Mouse (Mus musculus) forebrain, embryonic 12.5 days (tissue): Measurements from ENCODE around the gene Bace2. TPM values are rescaled to one million over a fixed set of nuclear protein-coding genes. Genes with fewer than 3 reads are reported as not detected.

Source experiments
- ATAC-seq: fragments of 200-750 bp; cut with Nextera tagmentation; 2 replicates; pipeline ENCODE4 v1.8.0; 2017; ENCODE audit warnings: moderate TSS enrichment; ENCODE audit not compliant: low FRiP score
- H3K27ac ChIP-seq: fragments of 300-500 bp; sonication (generic); 2 replicates; pipeline ENCODE4 v1.5.1; 2016; ENCODE audit warnings: mild to moderate bottlenecking
- H3K27me3 ChIP-seq: fragments of 300-500 bp; sonication (generic); 2 replicates; pipeline ENCODE4 v1.6.1; 2016; ENCODE audit warnings: mild to moderate bottlenecking
- H3K36me3 ChIP-seq: fragments of 300-500 bp; sonication (generic); replicated peaks from 2 replicates; pipeline ENCODE4 v1.6.1; 2016; ENCODE audit warnings: mild to moderate bottlenecking
- H3K4me1 ChIP-seq: fragments of 300-500 bp; sonication (generic); 2 replicates; pipeline ENCODE4 v1.6.1; 2016
- H3K4me2 ChIP-seq: fragments of 300-500 bp; sonication (generic); 2 replicates; pipeline ENCODE4 v1.6.1; 2016; ENCODE audit warnings: mild to moderate bottlenecking, moderate library complexity
- H3K4me3 ChIP-seq: fragments of 300-500 bp; sonication (generic); replicated peaks from 2 replicates; pipeline ENCODE4 v1.5.1; 2016; ENCODE audit warnings: mild to moderate bottlenecking
- H3K9ac ChIP-seq: fragments of 300-500 bp; sonication (generic); 2 replicates; pipeline ENCODE4 v1.6.1; 2016; ENCODE audit warnings: mild to moderate bottlenecking
- H3K9me3 ChIP-seq: fragments of 300-500 bp; sonication (generic); 2 replicates; pipeline ENCODE4 v1.6.1; 2016
- WGBS: fragments of 180-500 bp; shearing (Covaris S2); methylation state at CpG from one replicate; pipeline ENCODE4 v1.1.7; 2016; 5-methylcytosine and 5-hydroxymethylcytosine counted together
- polyA plus RNA-seq: library from polyadenylated mRNA; unstranded; fragments of >200 nt; fragmentation: Nextera tagmentation; extraction: Ambion mirVana; gene quantifications from 2 replicates; pipeline ENCODE4 v1.2.1, GENCODE M21; 2016

Gene Bace2
- polyA plus RNA-seq, 1 experiment from 2014 or later, result 1.9 TPM

GRCm38 (mm10) chr16:97362231-97362888, 5.8 kb downstream of the Bace2 start:
- H3K36me3 ChIP-seq, result no peaks in the 10 kb centered on the region
- no peak overlapping the region for H3K27ac ChIP-seq
- H3K9ac ChIP-seq, result no peak overlapping the region
- H3K4me3 ChIP-seq, result no peak overlapping the region
- ATAC-seq, result no peak
- peaks cover 8% of the 10 kb centered on the region for H3K4me1 ChIP-seq
- 87% methylated on average over 8 of the region's 8 CpGs for WGBS
- H3K4me2 ChIP-seq, result no peak overlapping the region
- no peaks in the 10 kb centered on the region for H3K9me3 ChIP-seq
- H3K27me3 ChIP-seq, result peaks cover 23% of the 10 kb centered on the region

- H3K27me3 ChIP-seq, result no peaks in the 10 kb centered on the region
- 54% methylated on average over 2 of the region's 2 CpGs for WGBS
- no peak overlapping the region for H3K4me3 ChIP-seq
- no peak for ATAC-seq
- H3K9ac ChIP-seq, result no peak overlapping the region
- no peak overlapping the region for H3K27ac ChIP-seq
- no peaks in the 10 kb centered on the region for H3K4me1 ChIP-seq
- H3K9me3 ChIP-seq, result no peaks in the 10 kb centered on the region
- no peaks in the 10 kb centered on the region for H3K36me3 ChIP-seq
- no peak overlapping the region for H3K4me2 ChIP-seq
Observed at GRCm38 (mm10) chr16:97366141-97366540, 9.6 kb downstream of the Bace2 start.

- Histone ChIP-seq H3K27me3 (no peaks in the 10 kb centered on the region), H3K27ac (no peak overlapping the region), H3K4me2 (no peak overlapping the region), H3K4me3 (no peak overlapping the region), H3K9me3 (no peaks in the 10 kb centered on the region), H3K4me1 (no peaks in the 10 kb centered on the region), H3K36me3 (no peaks in the 10 kb centered on the region), H3K9ac (no peak overlapping the region)
- 89% methylated on average over 4 of the region's 4 CpGs for WGBS
- no peak for ATAC-seq
Observed at GRCm38 (mm10) chr16:97370258-97370657, 13.7 kb downstream of the Bace2 start.

- Histone ChIP-seq H3K36me3 (no peaks in the 10 kb centered on the region), H3K4me1 (no peaks in the 10 kb centered on the region), H3K9me3 (no peaks in the 10 kb centered on the region), H3K27ac (no peak overlapping the region), H3K4me2 (no peak overlapping the region), H3K9ac (no peak overlapping the region), H3K27me3 (no peaks in the 10 kb centered on the region), H3K4me3 (no peak overlapping the region)
- 22% methylated on average over 2 of the region's 2 CpGs for WGBS
- no peak for ATAC-seq
Observed at GRCm38 (mm10) chr16:97387955-97388354, 31.4 kb downstream of the Bace2 start.

GRCm38 (mm10) chr16:97391289-97391688, 34.7 kb downstream of the Bace2 start:
- Histone ChIP-seq H3K9ac (no peak overlapping the region), H3K9me3 (no peaks in the 10 kb centered on the region), H3K4me3 (no peak overlapping the region), H3K36me3 (no peaks in the 10 kb centered on the region), H3K27me3 (no peaks in the 10 kb centered on the region), H3K4me1 (no peaks in the 10 kb centered on the region), H3K4me2 (no peak overlapping the region), H3K27ac (no peak overlapping the region)
- ATAC-seq, result no peak
- 72% methylated on average over 2 of the region's 2 CpGs for WGBS

- Histone ChIP-seq H3K36me3 (no peaks in the 10 kb centered on the region), H3K4me1 (no peaks in the 10 kb centered on the region), H3K4me3 (no peak overlapping the region), H3K9me3 (no peaks in the 10 kb centered on the region), H3K9ac (no peak overlapping the region), H3K27ac (no peak overlapping the region), H3K4me2 (no peak overlapping the region), H3K27me3 (no peaks in the 10 kb centered on the region)
- no peak for ATAC-seq
- WGBS, result 41% methylated on average over 3 of the region's 3 CpGs
Observed at GRCm38 (mm10) chr16:97391701-97392384, 35.3 kb downstream of the Bace2 start.

GRCm38 (mm10) chr16:97396436-97396835, 39.9 kb downstream of the Bace2 start:
- Histone ChIP-seq H3K9ac (no peak overlapping the region), H3K27ac (no peak overlapping the region), H3K27me3 (no peaks in the 10 kb centered on the region), H3K4me3 (no peak overlapping the region), H3K4me2 (no peak overlapping the region), H3K36me3 (no peaks in the 10 kb centered on the region), H3K9me3 (no peaks in the 10 kb centered on the region), H3K4me1 (no peaks in the 10 kb centered on the region; the same call in 1 of the 2 replicates)
- ATAC-seq, result no peak
- 88% methylated on average over 4 of the region's 4 CpGs for WGBS

GRCm38 (mm10) chr16:97397945-97398531, 41.5 kb downstream of the Bace2 start:
- no peaks in the 10 kb centered on the region for H3K9me3 ChIP-seq
- no peak overlapping the region for H3K4me2 ChIP-seq
- ATAC-seq, result no peak
- H3K27me3 ChIP-seq, result no peaks in the 10 kb centered on the region
- no peak overlapping the region for H3K27ac ChIP-seq
- no peak overlapping the region for H3K9ac ChIP-seq
- no peaks in the 10 kb centered on the region for H3K36me3 ChIP-seq
- 81% methylated on average over 2 of the region's 2 CpGs for WGBS
- no peak overlapping the region for H3K4me3 ChIP-seq
- H3K4me1 ChIP-seq, result peaks cover 8% of the 10 kb centered on the region

- no peak overlapping the region for H3K27ac ChIP-seq
- 94% methylated on average over 4 of the region's 4 CpGs for WGBS
Observed at GRCm38 (mm10) chr16:97399991-97400390, 43.4 kb downstream of the Bace2 start.

GRCm38 (mm10) chr16:97401741-97402140, 45.2 kb downstream of the Bace2 start:
- H3K9me3 ChIP-seq, result no peaks in the 10 kb centered on the region
- no peak overlapping the region for H3K27ac ChIP-seq
- peaks cover 8% of the 10 kb centered on the region for H3K4me1 ChIP-seq
- H3K4me2 ChIP-seq, result no peak overlapping the region
- H3K4me3 ChIP-seq, result no peak overlapping the region
- H3K9ac ChIP-seq, result no peak overlapping the region
- H3K27me3 ChIP-seq, result no peaks in the 10 kb centered on the region
- H3K36me3 ChIP-seq, result no peaks in the 10 kb centered on the region
- ATAC-seq, result no peak

More at GRCm38 (mm10) chr16:97399991-97400390, 43.4 kb downstream of the Bace2 start:
- ATAC-seq, result no peak
- Histone ChIP-seq H3K36me3 (no peaks in the 10 kb centered on the region), H3K9me3 (no peaks in the 10 kb centered on the region), H3K4me2 (no peak overlapping the region), H3K4me1 (peaks cover 8% of the 10 kb centered on the region), H3K9ac (no peak overlapping the region), H3K27me3 (no peaks in the 10 kb centered on the region), H3K4me3 (no peak overlapping the region)

GRCm38 (mm10) chr16:97402213-97402785, 45.8 kb downstream of the Bace2 start:
- no peaks in the 10 kb centered on the region for H3K36me3 ChIP-seq

GRCm38 (mm10) chr16:97405476-97406012, 49.0 kb downstream of the Bace2 start:
- Histone ChIP-seq H3K4me2 (no peak overlapping the region), H3K27ac (no peak overlapping the region), H3K36me3 (no peaks in the 10 kb centered on the region), H3K4me1 (peaks cover 8% of the 10 kb centered on the region), H3K9ac (no peak overlapping the region), H3K4me3 (no peak overlapping the region), H3K9me3 (no peaks in the 10 kb centered on the region), H3K27me3 (no peaks in the 10 kb centered on the region)
- WGBS, result 91% methylated on average over 5 of the region's 5 CpGs
- ATAC-seq, result no peak

More at GRCm38 (mm10) chr16:97402213-97402785, 45.8 kb downstream of the Bace2 start:
- no peaks in the 10 kb centered on the region for H3K9me3 ChIP-seq
- H3K9ac ChIP-seq, result no peak overlapping the region
- H3K4me2 ChIP-seq, result no peak overlapping the region
- H3K4me1 ChIP-seq, result peaks cover 8% of the 10 kb centered on the region
- no peak overlapping the region for H3K4me3 ChIP-seq
- ATAC-seq, result no peak
- H3K27me3 ChIP-seq, result no peaks in the 10 kb centered on the region
- 16% methylated on average over 4 of the region's 4 CpGs for WGBS
- H3K27ac ChIP-seq, result no peak overlapping the region
